Comparison of ENCODE assay signal across 8 mouse cellular contexts in genomic region chr15:56278622-56279301, GRCm38 (mm10).
DNase-seq lines count a peak whose midpoint lies in the region; ATAC-seq and TF ChIP-seq lines count a peak whose summit lies in the region.

No protein-coding gene starts in this region.

- H3K27me3 ChIP-seq in forebrain, embryonic 14.5 days (replicated peaks; ENCODE audit: control insufficient read depth, insufficient read depth, low read length): no peaks in the 10 kb centered on the region
- H3K27me3 ChIP-seq in midbrain, postnatal 0 days (ENCODE audit: insufficient read depth, low read length): no peaks in the 10 kb centered on the region

- no peak overlapping the region for H3K4me3 ChIP-seq in forebrain, embryonic 14.5 days (ENCODE audit: low read depth, low read length)
- no peak overlapping the region for H3K4me3 ChIP-seq in midbrain, postnatal 0 days (ENCODE audit: low read depth, low read length)

- no peak overlapping the region for H3K4me2 ChIP-seq in forebrain, embryonic 14.5 days (ENCODE audit: low read length)
- H3K4me2 ChIP-seq in midbrain, postnatal 0 days (ENCODE audit: low read depth, low read length, poor library complexity, severe bottlenecking): no peak overlapping the region

- H3K36me3 ChIP-seq in forebrain, embryonic 14.5 days (ENCODE audit: control insufficient read depth, insufficient read depth, low read length): no peaks in the 10 kb centered on the region
- H3K36me3 ChIP-seq in midbrain, postnatal 0 days (ENCODE audit: insufficient read depth, low read length): no peaks in the 10 kb centered on the region

- WGBS in forebrain, embryonic 14.5 days: 35% methylated on average over 7 of the region's 7 CpGs
- 42% methylated on average over 7 of the region's 7 CpGs for WGBS in midbrain, postnatal 0 days

- DNase-seq in urinary bladder, postnatal 14 days (ENCODE audit: low spot score): peak; percentile 61
- DNase-seq in urinary bladder, adult 2 months (ENCODE audit: low spot score): no peak
- peak; percentile 96 for DNase-seq in forebrain, embryonic 14.5 days (ENCODE audit: low spot score)
- peak; percentile 83 for DNase-seq in heart, postnatal 10 days
- peak; percentile 61 to 62 for DNase-seq in kidney, postnatal 25 days
- DNase-seq in midbrain, postnatal 0 days (ENCODE audit: low spot score): peak; percentile 93
- no peak for DNase-seq in thymus, postnatal 14 days
- DNase-seq in B cell, adult 2 months: no peak

- peak; percentile 96 for ATAC-seq in forebrain, embryonic 14.5 days
- peak; percentile 79 for ATAC-seq in midbrain, postnatal 0 days (ENCODE audit: low FRiP score)

- H3K27ac ChIP-seq in forebrain, embryonic 14.5 days (ENCODE audit: low read depth, low read length): no peak overlapping the region
- H3K27ac ChIP-seq in midbrain, postnatal 0 days (ENCODE audit: low read depth, low read length): no peak overlapping the region

- H3K9me3 ChIP-seq in forebrain, embryonic 14.5 days (replicated peaks; ENCODE audit: control insufficient read depth, low read length): no peaks in the 10 kb centered on the region
- H3K9me3 ChIP-seq in midbrain, postnatal 0 days (ENCODE audit: low read length): no peaks in the 10 kb centered on the region

- no peak overlapping the region for H3K9ac ChIP-seq in forebrain, embryonic 14.5 days (ENCODE audit: low read length)
- no peak overlapping the region for H3K9ac ChIP-seq in midbrain, postnatal 0 days (replicated peaks; ENCODE audit: low read length, poor library complexity, severe bottlenecking)

- H3K4me1 ChIP-seq in forebrain, embryonic 14.5 days (ENCODE audit: control insufficient read depth, insufficient read depth, low read length): peaks cover 9% of the 10 kb centered on the region; the same call in 1 of the 2 replicates
- H3K4me1 ChIP-seq in midbrain, postnatal 0 days (ENCODE audit: insufficient read depth, low read length): no peaks in the 10 kb centered on the region; the same call in 1 of the 2 replicates

- intact Hi-C loops in heart, postnatal 10 days (cut with DNase I): no loop called here

- no peak for TF ChIP-seq CTCF in midbrain, postnatal 0 days (IDR thresholded peaks at IDR 0.05)

Comparison
In these comparisons a context has a peak if more than half of its experiments do, and no peak if none do; other contexts are left out.
1. DNase-seq: peak in urinary bladder, postnatal 14 days (single experiment), forebrain, embryonic 14.5 days (single experiment), heart, postnatal 10 days (2 of 2), kidney, postnatal 25 days (2 of 2) and midbrain, postnatal 0 days (single experiment); none in urinary bladder, adult 2 months (single experiment), thymus, postnatal 14 days (single experiment) and B cell, adult 2 months (0 of 2).